Mouse (Mus musculus): ENCODE data around the gene Ccne1. TPM values are rescaled to one million over a fixed set of nuclear protein-coding genes. Genes with fewer than 3 reads are reported as not detected.

Gene Ccne1
- 55.2 and 61.4 TPM in 2 replicates for polyA plus RNA-seq (2015; fragmentation: Nextera tagmentation; extraction: Ambion mirVana)

DNA sequence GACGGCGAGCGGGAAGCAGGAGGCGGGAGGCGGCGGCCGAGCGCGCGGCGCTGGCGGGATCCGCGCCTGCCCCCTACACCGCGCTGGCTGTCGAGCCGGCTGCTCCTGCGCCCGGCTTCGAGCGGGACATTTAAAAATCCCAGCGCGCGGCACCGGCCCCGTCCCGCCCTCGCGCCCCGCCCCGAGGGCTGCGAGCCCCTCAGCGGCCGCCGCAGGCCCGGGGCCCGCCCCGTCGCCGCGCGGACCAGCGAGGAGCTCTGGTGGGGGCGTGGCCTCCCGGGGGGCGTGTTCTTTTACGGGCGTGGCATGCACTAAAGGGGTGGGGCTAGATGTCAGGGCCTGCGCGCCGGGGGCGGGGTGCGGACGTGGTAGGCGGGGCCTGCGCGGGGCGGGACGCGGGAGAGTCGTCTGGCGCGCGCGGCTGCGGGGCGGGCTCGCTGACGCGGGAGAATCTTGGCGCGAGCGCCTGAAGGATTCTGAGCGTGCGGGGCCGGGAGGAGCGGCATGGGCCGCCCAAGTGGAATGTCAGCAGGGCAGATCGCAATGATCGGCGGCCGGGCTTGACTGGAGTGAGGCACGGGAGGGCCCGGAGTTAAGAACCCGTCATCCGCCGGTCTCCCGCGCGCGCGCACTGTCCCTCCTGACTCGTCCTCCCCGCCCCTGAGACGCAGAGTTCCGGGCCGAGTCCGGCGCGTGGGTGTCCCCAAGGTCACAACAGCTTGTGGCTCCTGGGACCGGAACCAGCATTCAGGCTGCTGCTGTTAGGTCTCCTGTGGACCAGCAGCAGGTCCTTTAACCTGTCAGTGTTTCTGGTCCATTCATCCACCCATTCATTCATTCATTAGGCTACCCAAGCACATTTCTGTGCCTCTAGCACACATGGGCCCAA, at the start of gene Ccne1:
Gene Ccne1 (minus strand): TSS at position 164 of the 889 bp plus-strand sequence.
- H3K9me3 ChIP-seq = no peaks in the 10 kb centered on the region
- peak within 1 kb of the TSS; percentile 85 for H3K9ac ChIP-seq
- peak; percentile 92 for ATAC-seq (ENCODE audit: insufficient number of reproducible peaks, insufficient read depth, low FRiP score, low TSS enrichment, low read depth)
- peak within 1 kb of the TSS; percentile 91 for H3K4me3 ChIP-seq
- H3K36me3 ChIP-seq = peaks cover 12% of the 10 kb centered on the region
- H3K27me3 ChIP-seq = no peaks in the 10 kb centered on the region
- peak within 1 kb of the TSS; percentile 91 for H3K4me2 ChIP-seq
- H3K27ac ChIP-seq = peak within 1 kb of the TSS; percentile 57; the same call in 1 of the 2 replicates
- peaks cover 33% of the 10 kb centered on the region for H3K4me1 ChIP-seq
- under 1% methylated on average over 81 of the region's 102 CpGs for WGBS

DNA sequence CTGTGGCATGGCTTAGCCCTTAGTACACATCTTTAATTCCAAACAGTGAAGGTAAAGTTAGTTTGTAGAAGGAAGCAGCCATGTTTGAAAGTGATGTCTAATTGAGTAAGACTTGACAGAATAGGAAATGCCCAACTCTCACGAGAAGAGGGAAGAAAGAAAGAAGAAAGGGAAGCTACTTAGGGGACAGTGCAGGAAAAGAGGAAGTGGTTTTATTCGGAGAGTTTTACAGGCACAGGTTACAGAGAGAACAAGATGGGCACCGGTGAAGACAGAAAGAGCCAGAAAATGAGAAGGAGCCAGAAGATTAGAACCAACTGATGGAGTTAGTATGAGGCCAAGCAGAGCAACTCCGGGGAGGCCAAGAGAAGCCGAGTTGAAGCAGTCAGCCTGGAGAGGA, 48.5 kb upstream of the Ccne1 start:
- no peak overlapping the region for H3K27ac ChIP-seq
- no peak for ATAC-seq (ENCODE audit: insufficient number of reproducible peaks, insufficient read depth, low FRiP score, low TSS enrichment, low read depth)
- no peak overlapping the region for H3K4me3 ChIP-seq
- WGBS = 83% methylated on average over 5 of the region's 5 CpGs
- no peaks in the 10 kb centered on the region for H3K4me1 ChIP-seq
- H3K9me3 ChIP-seq = no peaks in the 10 kb centered on the region
- no peaks in the 10 kb centered on the region for H3K36me3 ChIP-seq
- no peak overlapping the region for H3K9ac ChIP-seq
- no peak overlapping the region for H3K4me2 ChIP-seq
- H3K27me3 ChIP-seq = no peaks in the 10 kb centered on the region

- no peaks in the 10 kb centered on the region for H3K4me1 ChIP-seq
- H3K4me2 ChIP-seq = no peak overlapping the region
- 79% methylated on average over 3 of the region's 3 CpGs for WGBS
- no peak overlapping the region for H3K4me3 ChIP-seq
- H3K36me3 ChIP-seq = no peaks in the 10 kb centered on the region
- H3K27ac ChIP-seq = no peak overlapping the region
- no peaks in the 10 kb centered on the region for H3K9me3 ChIP-seq
- no peak overlapping the region for H3K9ac ChIP-seq
- ATAC-seq (ENCODE audit: insufficient number of reproducible peaks, insufficient read depth, low FRiP score, low TSS enrichment, low read depth) = no peak
- no peaks in the 10 kb centered on the region for H3K27me3 ChIP-seq
Measured at GRCm38 (mm10) chr7:38152571-38152970, 45.2 kb upstream of the Ccne1 start.

GRCm38 (mm10) chr7:38151706-38152312, 44.5 kb upstream of the Ccne1 start:
- 70% methylated on average over 14 of the region's 14 CpGs for WGBS
- no peak for ATAC-seq (ENCODE audit: insufficient number of reproducible peaks, insufficient read depth, low FRiP score, low TSS enrichment, low read depth)
- Histone ChIP-seq H3K4me3 (no peak overlapping the region), H3K27me3 (no peaks in the 10 kb centered on the region), H3K9me3 (no peaks in the 10 kb centered on the region), H3K36me3 (no peaks in the 10 kb centered on the region), H3K27ac (no peak overlapping the region), H3K4me1 (no peaks in the 10 kb centered on the region), H3K9ac (no peak overlapping the region), H3K4me2 (no peak overlapping the region)

DNA sequence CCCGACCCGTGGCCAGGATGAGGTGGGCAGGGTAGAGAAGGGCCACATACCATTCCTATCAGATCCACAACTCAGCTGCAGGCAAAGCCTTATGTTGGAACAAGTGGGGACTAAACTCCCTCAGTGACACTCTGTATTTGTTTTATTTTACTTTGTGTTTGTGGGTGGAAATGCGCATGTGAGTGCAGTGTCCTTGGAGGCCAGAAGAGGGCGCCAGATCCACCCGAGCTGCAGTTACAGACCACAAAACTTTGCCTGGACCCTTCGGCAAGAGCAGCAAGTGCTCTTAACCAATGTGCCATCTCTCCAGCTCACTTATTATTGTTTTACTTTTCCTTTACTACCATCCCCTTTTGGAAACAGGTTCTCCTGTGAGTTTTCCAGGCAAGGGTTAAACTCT, 40.1 kb upstream of the Ccne1 start:
- no peak overlapping the region for H3K9ac ChIP-seq
- no peak overlapping the region for H3K27ac ChIP-seq
- no peaks in the 10 kb centered on the region for H3K36me3 ChIP-seq
- WGBS = 84% methylated on average over 6 of the region's 6 CpGs
- no peak overlapping the region for H3K4me2 ChIP-seq
- no peaks in the 10 kb centered on the region for H3K27me3 ChIP-seq
- H3K4me1 ChIP-seq = no peaks in the 10 kb centered on the region
- ATAC-seq (ENCODE audit: insufficient number of reproducible peaks, insufficient read depth, low FRiP score, low TSS enrichment, low read depth) = no peak
- H3K9me3 ChIP-seq = no peaks in the 10 kb centered on the region
- H3K4me3 ChIP-seq = no peak overlapping the region

GRCm38 (mm10) chr7:38141747-38142545, 34.6 kb upstream of the Ccne1 start:
- Histone ChIP-seq H3K9ac (no peak overlapping the region), H3K27me3 (no peaks in the 10 kb centered on the region), H3K36me3 (no peaks in the 10 kb centered on the region), H3K27ac (no peak overlapping the region), H3K9me3 (no peaks in the 10 kb centered on the region), H3K4me3 (no peak overlapping the region), H3K4me1 (peaks cover 7% of the 10 kb centered on the region; the same call in 1 of the 2 replicates), H3K4me2 (no peak overlapping the region)
- no peak for ATAC-seq (ENCODE audit: insufficient number of reproducible peaks, insufficient read depth, low FRiP score, low TSS enrichment, low read depth)
- WGBS = 62% methylated on average over 13 of the region's 13 CpGs

DNA sequence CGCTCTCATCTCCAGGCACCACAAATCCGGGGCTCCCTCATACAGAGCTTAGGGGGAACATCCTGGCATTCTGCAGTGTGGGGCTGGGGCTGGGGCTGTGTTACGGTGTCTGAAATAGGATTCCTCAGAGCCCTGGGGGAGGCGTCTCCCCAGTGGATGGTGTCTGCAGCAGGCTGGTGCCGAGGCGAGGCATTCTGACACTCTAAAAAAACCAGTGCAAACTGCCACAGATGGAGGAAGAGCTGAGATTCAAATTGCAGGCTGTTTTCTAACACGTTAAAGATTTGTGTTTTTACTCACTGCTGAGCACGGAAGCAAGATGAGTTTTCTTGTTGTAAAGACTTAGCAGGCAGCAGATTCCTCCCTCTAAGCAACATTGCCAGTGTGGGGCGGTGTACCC, 33.0 kb upstream of the Ccne1 start:
- H3K4me1 ChIP-seq = peaks cover 7% of the 10 kb centered on the region; the same call in 1 of the 2 replicates
- ATAC-seq (ENCODE audit: insufficient number of reproducible peaks, insufficient read depth, low FRiP score, low TSS enrichment, low read depth) = no peak
- no peak overlapping the region for H3K4me2 ChIP-seq
- H3K27me3 ChIP-seq = no peaks in the 10 kb centered on the region
- H3K9me3 ChIP-seq = no peaks in the 10 kb centered on the region
- H3K36me3 ChIP-seq = no peaks in the 10 kb centered on the region
- H3K4me3 ChIP-seq = no peak overlapping the region
- 0 out of 2 replicates have a peak overlapping the region, but pooled peaks have one; percentile 47 for H3K9ac ChIP-seq
- WGBS = 24% methylated on average over 9 of the region's 9 CpGs
- H3K27ac ChIP-seq = no peak overlapping the region

DNA sequence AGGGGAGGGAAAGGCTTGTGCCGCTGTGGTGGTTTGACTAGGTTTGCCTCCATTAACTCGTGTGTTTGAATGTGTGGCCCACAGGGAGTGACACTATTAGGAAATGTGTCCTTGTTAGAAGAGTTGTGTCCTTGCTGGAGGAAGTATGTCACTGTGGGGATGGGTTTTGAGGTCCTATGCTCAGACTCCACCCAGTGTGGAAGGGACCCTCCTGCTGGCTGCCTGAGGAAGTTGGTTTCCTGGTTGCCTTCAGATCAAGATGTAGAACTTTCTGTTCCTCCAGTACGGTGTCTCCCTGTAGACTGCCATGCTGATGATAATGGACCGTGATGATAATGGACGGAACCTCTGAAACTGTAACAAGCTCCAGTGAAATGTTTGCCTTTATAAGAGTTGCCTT, 27.1 kb upstream of the Ccne1 start:
- 86% methylated on average over 5 of the region's 5 CpGs for WGBS
- Histone ChIP-seq H3K4me2 (no peak overlapping the region), H3K27ac (no peak overlapping the region), H3K9me3 (no peaks in the 10 kb centered on the region), H3K4me3 (no peak overlapping the region), H3K4me1 (peaks cover 13% of the 10 kb centered on the region), H3K36me3 (no peaks in the 10 kb centered on the region), H3K27me3 (no peaks in the 10 kb centered on the region), H3K9ac (no peak overlapping the region)
- ATAC-seq (ENCODE audit: insufficient number of reproducible peaks, insufficient read depth, low FRiP score, low TSS enrichment, low read depth) = no peak

GRCm38 (mm10) chr7:38131186-38131585, 23.9 kb upstream of the Ccne1 start:
- 23% methylated on average over 5 of the region's 5 CpGs for WGBS
- Histone ChIP-seq H3K4me2 (no peak overlapping the region), H3K9ac (no peak overlapping the region), H3K9me3 (no peaks in the 10 kb centered on the region), H3K27me3 (no peaks in the 10 kb centered on the region), H3K36me3 (no peaks in the 10 kb centered on the region), H3K27ac (no peak overlapping the region), H3K4me3 (no peak overlapping the region), H3K4me1 (peaks cover 13% of the 10 kb centered on the region)
- no peak for ATAC-seq (ENCODE audit: insufficient number of reproducible peaks, insufficient read depth, low FRiP score, low TSS enrichment, low read depth)

DNA sequence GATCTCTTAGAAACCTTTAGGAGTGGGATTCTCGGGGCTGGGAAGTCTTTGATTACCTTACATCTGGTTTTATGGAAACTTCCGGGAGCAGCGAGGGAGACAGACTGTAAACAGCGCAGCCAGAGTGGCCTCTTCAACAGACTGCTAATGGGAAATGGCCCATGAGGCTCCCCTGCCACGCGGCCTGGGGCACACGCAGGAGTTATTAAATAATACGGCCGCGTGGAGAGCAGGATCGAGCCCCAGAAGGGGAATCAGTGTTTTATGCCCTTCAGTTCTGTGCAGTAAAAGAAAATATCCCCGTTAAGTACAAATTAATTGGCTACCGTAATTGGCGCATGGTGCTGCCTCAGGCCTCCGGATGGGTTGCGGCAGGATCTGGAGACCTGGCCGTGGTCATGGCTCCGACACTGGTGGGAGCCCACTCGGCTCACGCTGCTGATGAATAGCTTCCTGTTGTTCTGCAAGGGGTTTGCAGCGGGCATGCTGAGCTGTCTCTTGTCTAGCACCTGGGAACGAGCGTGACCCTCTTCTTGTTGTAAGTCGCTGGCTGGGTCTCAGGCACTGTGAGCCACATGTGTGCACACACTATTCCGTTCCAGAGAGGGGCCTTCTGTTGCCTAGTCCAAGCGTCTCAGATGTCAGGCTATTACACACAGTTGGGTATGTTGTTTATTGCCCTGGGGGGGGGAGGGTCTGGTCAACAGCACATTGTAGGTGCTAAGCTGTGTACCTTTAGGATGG, 22.8 kb upstream of the Ccne1 start:
- Histone ChIP-seq H3K27ac (no peak overlapping the region), H3K4me2 (0 out of 2 replicates have a peak overlapping the region, but pooled peaks have one; percentile 2), H3K4me3 (no peak overlapping the region), H3K9me3 (no peaks in the 10 kb centered on the region), H3K9ac (0 out of 2 replicates have a peak overlapping the region, but pooled peaks have one; percentile 11), H3K27me3 (no peaks in the 10 kb centered on the region), H3K36me3 (no peaks in the 10 kb centered on the region), H3K4me1 (peaks cover 13% of the 10 kb centered on the region)
- 49% methylated on average over 26 of the region's 26 CpGs for whole genome bisulfite sequencing
- ATAC-seq (ENCODE audit: insufficient number of reproducible peaks, insufficient read depth, low FRiP score, low TSS enrichment, low read depth) = no peak; the same call in 1 of the 2 replicates

GRCm38 (mm10) chr7:38129491-38129890, 22.2 kb upstream of the Ccne1 start:
- WGBS = 81% methylated on average over 6 of the region's 6 CpGs
- no peak overlapping the region for H3K27ac ChIP-seq
- H3K36me3 ChIP-seq = no peaks in the 10 kb centered on the region
- no peak overlapping the region for H3K4me2 ChIP-seq
- no peaks in the 10 kb centered on the region for H3K27me3 ChIP-seq
- ATAC-seq (ENCODE audit: insufficient number of reproducible peaks, insufficient read depth, low FRiP score, low TSS enrichment, low read depth) = no peak
- H3K4me1 ChIP-seq = peaks cover 13% of the 10 kb centered on the region
- no peak overlapping the region for H3K4me3 ChIP-seq
- H3K9me3 ChIP-seq = no peaks in the 10 kb centered on the region
- no peak overlapping the region for H3K9ac ChIP-seq
